Mouse (Mus musculus) left cerebral cortex, postnatal 10 days (tissue): ENCODE measurements at regions not wholly inside any gene's neighbourhood (a gene's known extent, or its start where the extent isn't known, plus 50 kb on each side); places are given as distances from the start of the nearest gene placed in this dataset.

ENCODE experiments used
- DNase-seq, 2 experiments: peaks; one replicate each; pipeline ENCODE4 v3.0.0; 2021 to 2022; ENCODE audit warnings: low spot score in 2 of 2, mixed read lengths in 1 of 2; ENCODE audit errors: extremely low spot score in 1 of 2
- intact Hi-C: fragments of 180-260 bp; cut with DNase I; formaldehyde crosslinking; loops from one replicate; pipeline ENCODE4 v1.15.1; 2025

- no peak for DNase-seq
- intact Hi-C loops, result no loop called here
Observed at GRCm38 (mm10) chr19:53447754-53448153, 57.4 kb upstream of the Smndc1 start.

GRCm38 (mm10) chr19:53446216-53446615 is 55.8 kb upstream of the Smndc1 start:
- intact Hi-C loops, result no loop called here

GRCm38 (mm10) chr19:53444646-53445045 is 54.3 kb upstream of the Smndc1 start:
- DNase-seq, result no peak
- intact Hi-C loops, result no loop called here

More at GRCm38 (mm10) chr19:53446216-53446615, 55.8 kb upstream of the Smndc1 start:
- no peak for DNase-seq

- intact Hi-C loops, result no loop called here
Observed at GRCm38 (mm10) chr19:53442756-53443654, 52.6 kb upstream of the Smndc1 start.

GRCm38 (mm10) chr19:53442132-53442610 is 51.8 kb upstream of the Smndc1 start:
- DNase-seq, result no peak
- intact Hi-C loops, result no loop called here

More at GRCm38 (mm10) chr19:53442756-53443654, 52.6 kb upstream of the Smndc1 start:
- DNase-seq, result no peak

GRCm38 (mm10) chr19:53441449-53442131 is 51.2 kb upstream of the Smndc1 start:
- intact Hi-C loops, result no loop called here
- DNase-seq, result no peak

- DNase-seq, result no peak
- intact Hi-C loops, result no loop called here
Observed at GRCm38 (mm10) chr19:53440327-53441055, 50.1 kb upstream of the Smndc1 start.
